Mouse (Mus musculus): ENCODE results near the gene Kcnh5. TPM values are rescaled to one million over a fixed set of nuclear protein-coding genes. Genes with fewer than 3 reads are reported as not detected.

Kcnh5 gene
- polyA plus RNA-seq, 1 experiment from 2014 or later: 0.04 TPM

GRCm38 (mm10) chr12:74901331-74901730 lies 275.8 kb downstream of the Kcnh5 start:
- H3K9ac ChIP-seq: no peak overlapping the region
- H3K27ac ChIP-seq: no peak overlapping the region
- no peak for ATAC-seq
- H3K9me3 ChIP-seq: no peaks in the 10 kb centered on the region
- H3K4me2 ChIP-seq (replicated peaks): no peak overlapping the region
- H3K27me3 ChIP-seq (replicated peaks): no peaks in the 10 kb centered on the region
- no peaks in the 10 kb centered on the region for H3K4me1 ChIP-seq (replicated peaks)
- WGBS: 83% methylated on average over 6 of the region's 6 CpGs
- H3K36me3 ChIP-seq: no peaks in the 10 kb centered on the region
- H3K4me3 ChIP-seq (replicated peaks): no peak overlapping the region

DNA sequence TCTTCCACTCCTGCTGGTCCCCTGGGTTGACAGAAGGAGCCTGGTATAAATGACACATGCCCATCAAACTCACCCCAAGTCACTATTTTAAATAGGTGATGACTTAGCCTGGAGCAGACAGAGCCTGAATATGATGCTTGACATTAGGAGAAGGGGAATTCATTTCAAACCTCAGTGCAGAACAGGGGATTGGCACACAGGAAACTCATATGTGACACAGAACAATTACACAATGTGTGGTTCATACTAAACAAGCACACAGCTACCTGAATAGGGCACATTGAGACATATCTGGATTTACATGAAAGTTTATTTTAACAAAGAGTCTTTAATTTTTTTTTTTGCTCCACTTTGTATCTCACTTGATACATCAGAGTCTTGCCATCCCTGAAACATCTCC lies 276.4 kb downstream of the Kcnh5 start:
- Histone ChIP-seq H3K4me1 (replicated peaks) (no peaks in the 10 kb centered on the region), H3K9ac (no peak overlapping the region), H3K27me3 (replicated peaks) (no peaks in the 10 kb centered on the region), H3K4me3 (replicated peaks) (no peak overlapping the region), H3K4me2 (replicated peaks) (no peak overlapping the region), H3K27ac (no peak overlapping the region), H3K36me3 (no peaks in the 10 kb centered on the region), H3K9me3 (no peaks in the 10 kb centered on the region)
- ATAC-seq: no peak

GRCm38 (mm10) chr12:74899055-74899454 lies 278.1 kb downstream of the Kcnh5 start:
- no peaks in the 10 kb centered on the region for H3K9me3 ChIP-seq
- H3K36me3 ChIP-seq: no peaks in the 10 kb centered on the region
- no peak overlapping the region for H3K4me3 ChIP-seq (replicated peaks)
- H3K4me2 ChIP-seq (replicated peaks): no peak overlapping the region
- H3K9ac ChIP-seq: no peak overlapping the region
- H3K27ac ChIP-seq: no peak overlapping the region
- WGBS: 90% methylated on average over 4 of the region's 4 CpGs
- H3K4me1 ChIP-seq (replicated peaks): no peaks in the 10 kb centered on the region
- H3K27me3 ChIP-seq (replicated peaks): no peaks in the 10 kb centered on the region
- ATAC-seq: no peak

DNA sequence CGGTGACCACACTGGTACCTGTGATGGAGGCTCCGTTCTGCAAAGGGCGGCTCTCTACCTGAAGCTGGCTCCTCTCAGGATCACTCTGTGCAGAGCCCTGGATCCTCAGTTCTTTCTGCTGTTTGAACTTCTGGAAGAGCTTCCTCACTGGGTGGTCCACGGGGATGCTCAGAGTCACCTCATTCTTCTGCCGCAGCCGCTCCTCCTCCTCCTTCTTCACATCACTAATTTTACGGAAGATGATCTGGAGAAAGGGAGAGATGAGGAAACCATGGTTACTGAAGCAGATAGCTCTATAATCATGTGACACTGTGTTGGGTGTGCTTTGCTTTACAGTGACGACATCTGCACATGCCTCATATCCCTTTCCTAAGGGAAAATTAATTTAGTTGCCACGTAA lies 278.9 kb downstream of the Kcnh5 start:
- Histone ChIP-seq H3K4me2 (replicated peaks) (no peak overlapping the region), H3K4me3 (replicated peaks) (no peak overlapping the region), H3K27ac (no peak overlapping the region), H3K27me3 (replicated peaks) (no peaks in the 10 kb centered on the region), H3K4me1 (replicated peaks) (no peaks in the 10 kb centered on the region), H3K9ac (no peak overlapping the region), H3K36me3 (no peaks in the 10 kb centered on the region), H3K9me3 (no peaks in the 10 kb centered on the region)
- 91% methylated on average over 9 of the region's 9 CpGs for WGBS
- ATAC-seq: no peak

- Histone ChIP-seq H3K9me3 (no peaks in the 10 kb centered on the region), H3K4me2 (replicated peaks) (no peak overlapping the region), H3K4me3 (replicated peaks) (no peak overlapping the region), H3K27ac (no peak overlapping the region), H3K9ac (no peak overlapping the region), H3K36me3 (no peaks in the 10 kb centered on the region), H3K4me1 (replicated peaks) (no peaks in the 10 kb centered on the region), H3K27me3 (replicated peaks) (no peaks in the 10 kb centered on the region)
- no peak for ATAC-seq
- WGBS: 80% methylated on average over 11 of the region's 11 CpGs
Observed at GRCm38 (mm10) chr12:74894870-74895423, 282.2 kb downstream of the Kcnh5 start.

- no peak overlapping the region for H3K9ac ChIP-seq
- H3K27me3 ChIP-seq (replicated peaks): no peaks in the 10 kb centered on the region
- 63% methylated on average over 3 of the region's 3 CpGs for WGBS
- no peak overlapping the region for H3K4me2 ChIP-seq (replicated peaks)
- ATAC-seq: no peak
- no peaks in the 10 kb centered on the region for H3K36me3 ChIP-seq
- no peak overlapping the region for H3K4me3 ChIP-seq (replicated peaks)
- H3K27ac ChIP-seq: no peak overlapping the region
- no peaks in the 10 kb centered on the region for H3K4me1 ChIP-seq (replicated peaks)
- no peaks in the 10 kb centered on the region for H3K9me3 ChIP-seq
Observed at GRCm38 (mm10) chr12:74889419-74889818, 287.7 kb downstream of the Kcnh5 start.

DNA sequence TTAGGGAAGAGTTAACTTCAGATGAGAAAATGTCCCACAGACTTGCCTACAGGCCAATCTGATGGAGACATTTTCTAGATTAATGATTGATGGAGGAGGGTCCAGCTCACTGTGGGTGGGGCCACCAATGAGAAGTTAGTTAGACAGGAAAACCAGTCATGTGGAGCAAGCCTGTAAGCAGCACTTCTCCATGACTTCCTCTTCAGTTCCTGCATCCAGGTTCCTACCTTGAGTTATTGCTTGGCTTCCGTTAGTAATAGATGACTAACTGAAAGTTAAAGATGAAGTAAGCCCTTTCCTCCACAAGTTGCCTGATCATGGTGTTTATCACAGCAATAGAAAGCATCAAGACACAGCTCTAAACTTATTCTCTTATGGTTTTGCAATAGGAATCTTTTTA lies 290.1 kb downstream of the Kcnh5 start:
- WGBS: 79% methylated on average over 1 of the region's 1 CpGs
- Histone ChIP-seq H3K9ac (no peak overlapping the region), H3K36me3 (no peaks in the 10 kb centered on the region), H3K27me3 (replicated peaks) (no peaks in the 10 kb centered on the region), H3K9me3 (no peaks in the 10 kb centered on the region), H3K27ac (no peak overlapping the region), H3K4me2 (replicated peaks) (no peak overlapping the region), H3K4me1 (replicated peaks) (no peaks in the 10 kb centered on the region), H3K4me3 (replicated peaks) (no peak overlapping the region)
- ATAC-seq: no peak

DNA sequence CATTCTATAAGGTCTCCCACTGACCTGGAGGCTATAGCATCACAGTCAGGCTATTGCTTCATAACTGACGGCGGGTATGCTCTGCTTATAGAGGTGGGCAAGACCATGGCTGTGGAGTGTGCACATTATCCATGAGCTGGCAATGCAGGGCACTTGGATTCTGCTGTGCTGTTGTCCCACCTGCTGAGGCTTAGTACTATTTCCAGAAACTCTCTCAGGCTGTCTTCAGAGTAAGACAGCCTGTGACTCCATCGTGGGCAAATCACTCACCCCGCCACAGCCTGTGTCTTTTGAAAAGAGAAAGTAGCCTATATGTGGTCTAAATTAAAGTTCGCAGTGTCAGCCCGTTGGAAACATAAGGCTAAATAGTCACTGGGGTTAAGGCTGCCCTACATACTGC lies 295.8 kb downstream of the Kcnh5 start:
- Histone ChIP-seq H3K9ac (no peak overlapping the region), H3K4me2 (replicated peaks) (no peak overlapping the region), H3K9me3 (no peaks in the 10 kb centered on the region), H3K4me3 (replicated peaks) (no peak overlapping the region), H3K27ac (no peak overlapping the region), H3K36me3 (no peaks in the 10 kb centered on the region), H3K4me1 (replicated peaks) (no peaks in the 10 kb centered on the region), H3K27me3 (replicated peaks) (no peaks in the 10 kb centered on the region)
- no peak for ATAC-seq
- whole genome bisulfite sequencing: 90% methylated on average over 6 of the region's 6 CpGs

DNA sequence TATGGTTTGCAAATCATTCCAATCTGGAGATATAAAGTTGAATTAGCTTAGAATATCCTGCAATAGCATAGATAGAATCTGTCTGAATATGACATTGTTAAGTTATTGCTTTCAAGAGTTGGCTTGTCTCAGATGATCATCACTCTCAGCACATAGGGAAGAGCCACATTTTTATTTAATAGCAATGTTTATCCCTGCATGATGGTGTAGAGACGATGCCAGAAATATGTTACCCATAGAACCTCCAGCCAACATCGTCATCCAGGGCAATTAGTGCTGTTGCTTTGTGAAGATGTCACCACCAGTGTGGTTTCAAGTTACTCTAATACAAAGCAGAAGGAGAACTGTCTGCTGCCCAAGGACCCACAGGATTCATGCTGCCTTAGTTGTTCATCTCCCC lies 321.5 kb downstream of the Kcnh5 start:
- no peak for ATAC-seq
- Histone ChIP-seq H3K27me3 (replicated peaks) (no peaks in the 10 kb centered on the region), H3K9me3 (no peaks in the 10 kb centered on the region), H3K4me3 (replicated peaks) (no peak overlapping the region), H3K9ac (no peak overlapping the region), H3K36me3 (no peaks in the 10 kb centered on the region), H3K4me2 (replicated peaks) (no peak overlapping the region), H3K27ac (no peak overlapping the region), H3K4me1 (replicated peaks) (no peaks in the 10 kb centered on the region)
- WGBS: 65% methylated on average over 2 of the region's 2 CpGs

GRCm38 (mm10) chr12:74854263-74854662 lies 322.9 kb downstream of the Kcnh5 start:
- no peak overlapping the region for H3K27ac ChIP-seq
- no peak for ATAC-seq
- no peaks in the 10 kb centered on the region for H3K4me1 ChIP-seq (replicated peaks)
- H3K9ac ChIP-seq: no peak overlapping the region
- H3K4me3 ChIP-seq (replicated peaks): no peak overlapping the region
- no peak overlapping the region for H3K4me2 ChIP-seq (replicated peaks)
- 84% methylated on average over 1 of the region's 1 CpGs for WGBS
- no peaks in the 10 kb centered on the region for H3K36me3 ChIP-seq
- no peaks in the 10 kb centered on the region for H3K9me3 ChIP-seq
- H3K27me3 ChIP-seq (replicated peaks): no peaks in the 10 kb centered on the region

DNA sequence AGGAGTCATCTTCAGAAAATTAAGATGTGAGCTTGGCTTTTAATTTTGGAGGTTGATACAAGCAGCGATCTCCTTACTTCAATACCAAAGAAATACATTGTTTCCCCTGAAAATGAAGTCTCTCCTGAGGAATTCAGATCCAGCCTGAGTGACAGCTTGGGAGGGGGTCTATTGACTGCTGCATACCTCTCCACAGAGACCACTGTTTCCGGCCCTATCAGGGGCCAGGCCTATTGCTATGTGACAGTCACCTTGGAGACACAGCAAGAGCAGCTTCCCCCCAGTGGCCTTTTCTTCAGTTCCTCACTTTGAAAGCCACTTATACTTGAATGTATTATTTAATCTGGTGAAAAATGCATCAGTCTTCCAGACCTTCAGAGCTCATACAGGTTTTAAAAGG lies 326.8 kb downstream of the Kcnh5 start:
- no peak overlapping the region for H3K4me2 ChIP-seq (replicated peaks)
- H3K27me3 ChIP-seq (replicated peaks): no peaks in the 10 kb centered on the region
- no peak overlapping the region for H3K4me3 ChIP-seq (replicated peaks)
- H3K4me1 ChIP-seq (replicated peaks): no peaks in the 10 kb centered on the region
- no peaks in the 10 kb centered on the region for H3K9me3 ChIP-seq
- no peak for ATAC-seq
- H3K27ac ChIP-seq: no peak overlapping the region
- no peak overlapping the region for H3K9ac ChIP-seq
- WGBS: 56% methylated on average over 2 of the region's 2 CpGs
- H3K36me3 ChIP-seq: no peaks in the 10 kb centered on the region

GRCm38 (mm10) chr12:74849912-74850311 lies 327.2 kb downstream of the Kcnh5 start:
- H3K4me2 ChIP-seq (replicated peaks): no peak overlapping the region
- H3K4me1 ChIP-seq (replicated peaks): no peaks in the 10 kb centered on the region
- no peak for ATAC-seq
- no peak overlapping the region for H3K9ac ChIP-seq
- no peak overlapping the region for H3K4me3 ChIP-seq (replicated peaks)
- no peaks in the 10 kb centered on the region for H3K9me3 ChIP-seq
- H3K27ac ChIP-seq: no peak overlapping the region
- H3K36me3 ChIP-seq: no peaks in the 10 kb centered on the region
- WGBS: 79% methylated on average over 4 of the region's 4 CpGs
- no peaks in the 10 kb centered on the region for H3K27me3 ChIP-seq (replicated peaks)

GRCm38 (mm10) chr12:74848611-74849347 lies 328.4 kb downstream of the Kcnh5 start:
- no peaks in the 10 kb centered on the region for H3K9me3 ChIP-seq
- ATAC-seq: no peak
- H3K4me1 ChIP-seq (replicated peaks): no peaks in the 10 kb centered on the region
- H3K36me3 ChIP-seq: no peaks in the 10 kb centered on the region
- no peak overlapping the region for H3K4me3 ChIP-seq (replicated peaks)
- H3K27me3 ChIP-seq (replicated peaks): no peaks in the 10 kb centered on the region
- no peak overlapping the region for H3K9ac ChIP-seq
- WGBS: 86% methylated on average over 12 of the region's 12 CpGs
- H3K27ac ChIP-seq: no peak overlapping the region
- H3K4me2 ChIP-seq (replicated peaks): no peak overlapping the region
